Mouse (Mus musculus) intestine, embryonic 16.5 days (tissue): ENCODE data around the gene Sdhaf2. TPM values are rescaled to one million over a fixed set of nuclear protein-coding genes. Genes with fewer than 3 reads are reported as not detected.

Experiments used
- ATAC-seq: fragments of 200-750 bp; cut with Nextera tagmentation; 2 replicates; pipeline ENCODE4 v1.8.0; 2017; ENCODE audit warnings: moderate TSS enrichment, moderate library complexity
- H3K27ac ChIP-seq: fragments of 300-500 bp; sonication (generic); 2 replicates; pipeline ENCODE4 v1.5.1; 2014; ENCODE audit warnings: mild to moderate bottlenecking, low read length
- H3K27me3 ChIP-seq: fragments of 300-500 bp; sonication (generic); replicated peaks from 2 replicates; pipeline ENCODE4 v1.6.1; 2014; ENCODE audit warnings: low read length, control low read depth, mixed read lengths; ENCODE audit not compliant: control insufficient read depth, insufficient read depth
- H3K36me3 ChIP-seq: fragments of 300-500 bp; sonication (generic); 2 replicates; pipeline ENCODE4 v1.6.1; 2014; ENCODE audit warnings: low read length, control low read depth; ENCODE audit not compliant: control insufficient read depth, insufficient read depth
- H3K4me1 ChIP-seq: fragments of 300-500 bp; sonication (generic); 2 replicates; pipeline ENCODE4 v1.6.1; 2014; ENCODE audit warnings: low read length, control low read depth, mixed read lengths; ENCODE audit not compliant: control insufficient read depth, insufficient read depth
- H3K4me2 ChIP-seq: fragments of 300-500 bp; sonication (generic); 2 replicates; pipeline ENCODE4 v1.6.1; 2014; ENCODE audit warnings: low read depth, low read length, control low read depth
- H3K4me3 ChIP-seq: fragments of 300-500 bp; sonication (generic); 2 replicates; pipeline ENCODE4 v1.5.1; 2014; ENCODE audit warnings: mild to moderate bottlenecking, low read length
- H3K9ac ChIP-seq: fragments of 300-500 bp; sonication (generic); 2 replicates; pipeline ENCODE4 v1.6.1; 2014; ENCODE audit warnings: low read depth, low read length
- H3K9me3 ChIP-seq: fragments of 300-500 bp; sonication (generic); 2 replicates; pipeline ENCODE4 v1.6.1; 2016; ENCODE audit warnings: low read length, control low read depth; ENCODE audit not compliant: control insufficient read depth
- WGBS: fragments of 180-500 bp; shearing (Covaris S2); extraction: QIAGEN DNeasy Blood & Tissue Kit; methylation state at CpG from one replicate; pipeline ENCODE4 v1.1.7; 2014; 5-methylcytosine and 5-hydroxymethylcytosine counted together
- polyA plus RNA-seq: library from polyadenylated mRNA; unstranded; fragments of >200 nt; fragmentation: Nextera tagmentation; extraction: Ambion mirVana; gene quantifications from 2 replicates; pipeline ENCODE4 v1.2.1, GENCODE M21; 2015

Sdhaf2 gene
- polyA plus RNA-seq, 1 experiment from 2014 or later = 60.9 TPM

GRCm38 (mm10) chr19:10473779-10474178 lies 52.2 kb downstream of the Sdhaf2 start:
- Histone ChIP-seq H3K9me3 (no peaks in the 10 kb centered on the region), H3K9ac (no peak overlapping the region), H3K4me2 (no peak overlapping the region), H3K4me1 (no peaks in the 10 kb centered on the region), H3K4me3 (no peak overlapping the region), H3K36me3 (no peaks in the 10 kb centered on the region), H3K27ac (no peak overlapping the region), H3K27me3 (no peaks in the 10 kb centered on the region; the same call in 1 of the 2 replicates)
- 26% methylated on average over 6 of the region's 6 CpGs for WGBS
- ATAC-seq = no peak

GRCm38 (mm10) chr19:10472958-10473357 lies 53.0 kb downstream of the Sdhaf2 start:
- Histone ChIP-seq H3K27ac (no peak overlapping the region), H3K4me3 (no peak overlapping the region), H3K9me3 (no peaks in the 10 kb centered on the region), H3K4me2 (no peak overlapping the region), H3K9ac (no peak overlapping the region), H3K27me3 (no peaks in the 10 kb centered on the region; the same call in 1 of the 2 replicates), H3K36me3 (no peaks in the 10 kb centered on the region), H3K4me1 (no peaks in the 10 kb centered on the region)
- ATAC-seq = no peak
- 71% methylated on average over 3 of the region's 3 CpGs for WGBS

GRCm38 (mm10) chr19:10469171-10469658 lies 56.7 kb downstream of the Sdhaf2 start:
- no peak overlapping the region for H3K9ac ChIP-seq
- H3K36me3 ChIP-seq = no peaks in the 10 kb centered on the region
- H3K27me3 ChIP-seq = no peaks in the 10 kb centered on the region; the same call in 1 of the 2 replicates
- no peak overlapping the region for H3K27ac ChIP-seq
- no peak for ATAC-seq
- no peak overlapping the region for H3K4me2 ChIP-seq
- H3K9me3 ChIP-seq = no peaks in the 10 kb centered on the region
- WGBS = 38% methylated on average over 8 of the region's 8 CpGs
- H3K4me3 ChIP-seq = no peak overlapping the region
- no peaks in the 10 kb centered on the region for H3K4me1 ChIP-seq

GRCm38 (mm10) chr19:10464427-10464826 lies 61.5 kb downstream of the Sdhaf2 start:
- peaks cover 18% of the 10 kb centered on the region for H3K27me3 ChIP-seq
- 49% methylated on average over 4 of the region's 4 CpGs for WGBS
- H3K27ac ChIP-seq = no peak overlapping the region
- peaks cover 4% of the 10 kb centered on the region; the same call in 1 of the 2 replicates for H3K4me1 ChIP-seq
- no peak overlapping the region for H3K9ac ChIP-seq
- H3K4me3 ChIP-seq = no peak overlapping the region
- H3K9me3 ChIP-seq = no peaks in the 10 kb centered on the region
- no peak for ATAC-seq
- H3K4me2 ChIP-seq = no peak overlapping the region
- no peaks in the 10 kb centered on the region for H3K36me3 ChIP-seq

- Histone ChIP-seq H3K27ac (no peak overlapping the region), H3K4me1 (peaks cover 18% of the 10 kb centered on the region), H3K9me3 (no peaks in the 10 kb centered on the region), H3K36me3 (no peaks in the 10 kb centered on the region), H3K27me3 (peaks cover 42% of the 10 kb centered on the region), H3K9ac (no peak overlapping the region), H3K4me2 (no peak overlapping the region), H3K4me3 (no peak overlapping the region)
- no peak for ATAC-seq
- 42% methylated on average over 7 of the region's 7 CpGs for WGBS
Measured at GRCm38 (mm10) chr19:10461584-10461983, 64.4 kb downstream of the Sdhaf2 start.

GRCm38 (mm10) chr19:10459907-10460306 lies 66.0 kb downstream of the Sdhaf2 start:
- no peak overlapping the region for H3K9ac ChIP-seq
- WGBS = 59% methylated on average over 11 of the region's 11 CpGs
- no peaks in the 10 kb centered on the region for H3K36me3 ChIP-seq
- ATAC-seq = no peak
- H3K4me1 ChIP-seq = peaks cover 22% of the 10 kb centered on the region
- H3K27me3 ChIP-seq = peaks cover 58% of the 10 kb centered on the region
- H3K9me3 ChIP-seq = no peaks in the 10 kb centered on the region
- no peak overlapping the region for H3K4me3 ChIP-seq
- H3K4me2 ChIP-seq = no peak overlapping the region
- H3K27ac ChIP-seq = no peak overlapping the region

GRCm38 (mm10) chr19:10458096-10458495 lies 67.8 kb downstream of the Sdhaf2 start:
- Histone ChIP-seq H3K27ac (no peak overlapping the region), H3K27me3 (peaks cover 61% of the 10 kb centered on the region), H3K9me3 (no peaks in the 10 kb centered on the region), H3K9ac (no peak overlapping the region), H3K4me2 (peak overlapping the region; percentile 95), H3K4me3 (peak overlapping the region; percentile 55), H3K4me1 (peaks cover 22% of the 10 kb centered on the region), H3K36me3 (no peaks in the 10 kb centered on the region)
- ATAC-seq = no peak
- WGBS = 17% methylated on average over 8 of the region's 8 CpGs

- H3K27ac ChIP-seq = no peak overlapping the region
- under 1% methylated on average over 31 of the region's 34 CpGs for WGBS
- peak overlapping the region; percentile 95 for H3K4me2 ChIP-seq
- no peaks in the 10 kb centered on the region for H3K9me3 ChIP-seq
- peaks cover 58% of the 10 kb centered on the region for H3K27me3 ChIP-seq
- peak overlapping the region; percentile 63 for H3K9ac ChIP-seq
- H3K4me1 ChIP-seq = peaks cover 22% of the 10 kb centered on the region
- no peaks in the 10 kb centered on the region for H3K36me3 ChIP-seq
- ATAC-seq = peak; percentile 84
- H3K4me3 ChIP-seq = peak overlapping the region; percentile 55
Measured at GRCm38 (mm10) chr19:10457484-10457800, 68.5 kb downstream of the Sdhaf2 start.

- Histone ChIP-seq H3K4me1 (peaks cover 18% of the 10 kb centered on the region), H3K4me2 (peak within 1 kb of the TSS; percentile 95), H3K9ac (peak within 1 kb of the TSS; percentile 63), H3K27me3 (peaks cover 58% of the 10 kb centered on the region), H3K27ac (peak within 1 kb of the TSS; percentile 41; the same call in 1 of the 2 replicates), H3K36me3 (no peaks in the 10 kb centered on the region), H3K4me3 (peak within 1 kb of the TSS; percentile 55), H3K9me3 (no peaks in the 10 kb centered on the region)
- ATAC-seq = peak; percentile 72
- WGBS = under 1% methylated on average over 84 of the region's 96 CpGs
Measured at GRCm38 (mm10) chr19:10456752-10457483, 69.0 kb downstream of the Sdhaf2 start, which contains the start of gene Lrrc10b. Lrrc10b (minus strand) TSS chr19:10457473.
